Comparison of ENCODE assay signal across 12 mouse cellular contexts in the genomic region with DNA sequence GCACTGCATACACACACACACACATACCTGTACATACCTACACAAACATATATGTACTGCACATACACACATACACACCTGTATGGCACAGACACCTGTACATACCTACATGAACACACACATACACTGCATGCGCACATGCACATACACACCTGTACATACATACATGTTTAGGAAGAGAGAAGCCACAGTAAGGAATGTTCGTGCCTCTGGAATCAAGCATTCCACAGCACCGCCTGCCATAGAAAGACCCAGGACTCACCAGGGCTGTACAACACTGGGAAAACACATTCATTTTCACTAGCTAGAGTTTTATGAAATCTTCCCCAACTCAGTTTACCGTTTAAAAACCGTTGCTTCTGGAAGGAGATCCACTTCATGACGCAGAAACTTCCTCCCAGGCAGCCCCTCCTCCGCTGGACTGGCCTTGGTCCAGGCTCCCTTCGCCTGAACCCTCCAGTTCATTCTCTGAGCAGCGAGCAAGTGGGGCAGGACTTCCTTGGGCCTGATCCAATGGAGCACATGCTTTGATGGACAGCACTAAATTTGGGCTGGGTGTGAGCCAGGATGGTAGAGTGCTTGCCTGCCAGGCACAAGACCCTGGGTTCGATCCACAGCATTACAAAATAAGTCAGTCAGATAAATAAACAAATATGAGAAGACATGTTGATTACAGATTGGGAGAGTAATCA. TPM values are rescaled to one million over a fixed set of nuclear protein-coding genes. Genes with fewer than 3 reads are reported as not detected.
DNase-seq lines count a peak whose midpoint lies in the region; TF ChIP-seq lines count a peak whose summit lies in the region.
"Had no signal": no experiment of that assay in that cellular context is flagged by ENCODE, and none has a peak within 500 bp of the region (broad histone marks: within the 10 kb centered on the region; RNA-seq: fewer than 3 reads in every experiment).

No protein-coding gene starts in this region.

- TF ChIP-seq CTCF in layer of hippocampus, adult 2 months (conservative IDR thresholded peaks at IDR 0.05) = no peak
- no peak for TF ChIP-seq CTCF in brain, embryonic 14.5 days (IDR thresholded peaks at IDR 0.05; ENCODE audit: borderline replicate concordance, extremely low read depth, insufficient read depth, insufficient read length)

- H3K4me3 ChIP-seq in layer of hippocampus, adult 2 months = no peak overlapping the region
- H3K4me3 ChIP-seq: heart, embryonic 13.5 days had no signal

- H3K27ac ChIP-seq in layer of hippocampus, adult 2 months = no peak overlapping the region
- H3K27ac ChIP-seq: heart, embryonic 13.5 days had no signal

- TF ChIP-seq POLR2A in brain, embryonic 14.5 days (IDR thresholded peaks at IDR 0.05; ENCODE audit: borderline replicate concordance, extremely low read depth, insufficient read depth, insufficient read length, poor library complexity, severe bottlenecking) = no peak

- intact Hi-C loops in heart, postnatal 10 days (cut with DNase I) = no loop called here

- peak; percentile 9 to 22 for DNase-seq in layer of hippocampus, postnatal 10 days (ENCODE audit: low spot score in 2 of 2)
- no peak for DNase-seq in layer of hippocampus, adult 2 months (ENCODE audit: low spot score in 2 of 2)
- peak; percentile 78 for DNase-seq in brain, embryonic 14.5 days (ENCODE audit: low read depth)
- DNase-seq in heart, postnatal 10 days = peak; percentile 66 to 78
- peak; percentile 60 for DNase-seq in lung, postnatal 10 days
- DNase-seq in layer of hippocampus, adult 9-10 months (ENCODE audit: low spot score) = no peak
- no peak for DNase-seq in left cerebral cortex, adult 18-20 months (ENCODE audit: low spot score in 2 of 2)
- DNase-seq in layer of hippocampus, adult 8-10 months (ENCODE audit: low spot score in 2 of 2) = no peak

RNA-seq across cellular contexts. Expression of gene Lrrc30, which starts 5.7 kb away (rescaled TPM):
- total RNA-seq in layer of hippocampus, postnatal 10 days (2021) = not detected
- total RNA-seq in layer of hippocampus, adult 2 months (2021) = not detected
- polyA plus RNA-seq in brain, embryonic 14.5 days (2012; rRNA removed) = not detected in 2 replicates
- total RNA-seq in heart, postnatal 10 days (2021) = under 1 TPM in 1 of 2 experiments, not detected in 1; 0.15 TPM
- total RNA-seq in left cerebral cortex, adult 18-20 months (2021) = not detected
- total RNA-seq in layer of hippocampus, adult 8-10 months (2022) = not detected
- total RNA-seq: ES-E14 had no signal
- polyA plus RNA-seq: cerebellum, adult 2 months; heart, embryonic 13.5 days; spleen, adult 2 months had no signal

RNA-seq across cellular contexts. Expression of gene Lama1, which starts 58.8 kb away (rescaled TPM):
- total RNA-seq in layer of hippocampus, postnatal 10 days (2021) = 1 to 10 TPM; 8.1 to 8.2 TPM
- 1 to 10 TPM; 3.9 to 4.9 TPM for total RNA-seq in layer of hippocampus, adult 2 months (2021)
- 10.5 and 14.0 TPM in 2 replicates for polyA plus RNA-seq in brain, embryonic 14.5 days (2012; rRNA removed)
- total RNA-seq in heart, postnatal 10 days (2021) = under 1 TPM; 0.57 to 0.79 TPM
- 1 to 10 TPM; 3.8 to 6.0 TPM for total RNA-seq in left cerebral cortex, adult 18-20 months (2021)
- total RNA-seq in layer of hippocampus, adult 8-10 months (2022) = 1 to 10 TPM; 3.7 to 6.6 (median 4.7) TPM

Comparison
In these comparisons a context has a peak if more than half of its experiments do, and no peak if none do; other contexts are left out.
1. DNase-seq: peak in layer of hippocampus, postnatal 10 days (2 of 2), brain, embryonic 14.5 days (single experiment), heart, postnatal 10 days (2 of 2) and lung, postnatal 10 days (single experiment); none in layer of hippocampus, adult 2 months (0 of 2), layer of hippocampus, adult 9-10 months (single experiment), left cerebral cortex, adult 18-20 months (0 of 2) and layer of hippocampus, adult 8-10 months (0 of 2).